Mouse (Mus musculus): ENCODE measurements at regions not wholly inside any gene's neighbourhood (a gene's known extent, or its start where the extent isn't known, plus 50 kb on each side); places are given as distances from the start of the nearest gene placed in this dataset.

DNA sequence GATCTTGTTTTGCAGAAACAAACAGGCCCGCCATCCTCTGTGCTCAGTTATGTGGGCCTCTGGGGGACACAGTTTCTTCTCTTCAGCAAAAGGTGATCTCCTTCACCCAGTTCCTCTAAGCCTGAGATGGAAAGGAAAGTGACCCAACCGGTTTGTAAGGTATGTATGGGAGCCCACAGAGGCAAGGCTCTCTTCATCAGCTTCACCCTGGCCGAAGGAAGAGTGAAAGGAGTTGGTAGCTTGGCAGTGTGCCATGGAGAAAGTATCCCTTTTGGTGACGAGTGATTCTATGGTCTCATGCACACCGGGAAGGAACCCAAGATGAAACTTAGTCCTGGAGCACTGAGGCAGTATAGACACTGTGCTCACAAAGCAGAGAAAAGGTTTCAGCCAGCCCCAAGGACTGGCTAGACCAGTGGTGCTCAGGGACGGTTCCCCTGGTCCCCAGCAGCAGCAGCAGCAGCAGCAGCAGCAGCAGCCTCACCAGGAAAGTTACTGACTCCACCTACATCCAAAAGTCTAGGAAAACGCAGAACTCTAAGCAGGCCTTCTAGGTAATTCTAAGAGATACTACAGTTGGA is 256.1 kb downstream of the Epha4 start:
- H3K27ac ChIP-seq (ENCODE audit: insufficient read depth, low read depth, low read length): no peak overlapping the region
- H3K4me1 ChIP-seq (ENCODE audit: control insufficient read depth, insufficient read depth, low read length): no peaks in the 10 kb centered on the region
- H3K4me3 ChIP-seq (ENCODE audit: insufficient read depth, low read depth, low read length): no peak overlapping the region
- WGBS: 73% methylated on average over 7 of the region's 7 CpGs
- TF ChIP-seq POLR2A (IDR thresholded peaks at IDR 0.05; ENCODE audit: insufficient read depth, low read depth, low read length): no peak
- TF ChIP-seq CTCF (IDR thresholded peaks at IDR 0.05; ENCODE audit: insufficient read depth, low read depth, low read length): no peak

GRCm38 (mm10) chr1:77259789-77260188 is 255.1 kb downstream of the Epha4 start:
- Histone ChIP-seq H3K27ac (ENCODE audit: insufficient read depth, low read depth, low read length) (no peak overlapping the region), H3K4me3 (ENCODE audit: insufficient read depth, low read depth, low read length) (no peak overlapping the region), H3K4me1 (ENCODE audit: control insufficient read depth, insufficient read depth, low read length) (no peaks in the 10 kb centered on the region)
- WGBS: 39% methylated on average over 11 of the region's 11 CpGs
- TF ChIP-seq POLR2A (IDR thresholded peaks at IDR 0.05; ENCODE audit: insufficient read depth, low read depth, low read length) (no peak), CTCF (IDR thresholded peaks at IDR 0.05; ENCODE audit: insufficient read depth, low read depth, low read length) (no peak)

- no peak overlapping the region for H3K4me3 ChIP-seq (ENCODE audit: insufficient read depth, low read depth, low read length)
- no peak overlapping the region for H3K27ac ChIP-seq (ENCODE audit: insufficient read depth, low read depth, low read length)
- no peak for TF ChIP-seq POLR2A (IDR thresholded peaks at IDR 0.05; ENCODE audit: insufficient read depth, low read depth, low read length)
- no peak for TF ChIP-seq CTCF (IDR thresholded peaks at IDR 0.05; ENCODE audit: insufficient read depth, low read depth, low read length)
- 98% methylated on average over 4 of the region's 4 CpGs for WGBS
- H3K4me1 ChIP-seq (ENCODE audit: control insufficient read depth, insufficient read depth, low read length): no peaks in the 10 kb centered on the region
These were observed 253.2 kb downstream of the Epha4 start for GRCm38 (mm10) chr1:77261678-77262077.

DNA sequence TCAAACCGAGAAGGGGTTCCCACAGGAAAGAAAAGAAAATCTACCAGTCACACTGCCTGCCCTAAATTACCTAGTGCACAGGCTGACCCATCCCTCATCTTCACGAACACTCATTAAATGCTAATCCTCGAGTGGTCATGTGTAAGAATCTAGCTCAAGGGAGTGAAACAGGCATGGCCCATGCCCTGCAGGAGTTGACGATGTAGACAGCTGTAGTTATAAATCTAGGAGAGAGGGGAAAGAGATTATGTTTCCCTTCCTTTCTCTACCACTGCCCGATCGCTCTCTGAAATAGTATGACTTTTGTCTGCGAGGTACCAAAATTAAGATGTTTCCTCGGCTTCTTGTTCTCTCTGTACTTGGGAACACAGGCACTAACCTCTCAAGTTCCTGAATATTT is 249.2 kb downstream of the Epha4 start:
- 80% methylated on average over 8 of the region's 8 CpGs for WGBS
- H3K4me1 ChIP-seq (ENCODE audit: control insufficient read depth, insufficient read depth, low read length): no peaks in the 10 kb centered on the region
- no peak overlapping the region for H3K27ac ChIP-seq (ENCODE audit: insufficient read depth, low read depth, low read length)
- H3K4me3 ChIP-seq (ENCODE audit: insufficient read depth, low read depth, low read length): no peak overlapping the region
- TF ChIP-seq CTCF (IDR thresholded peaks at IDR 0.05; ENCODE audit: insufficient read depth, low read depth, low read length): no peak
- TF ChIP-seq POLR2A (IDR thresholded peaks at IDR 0.05; ENCODE audit: insufficient read depth, low read depth, low read length): no peak

DNA sequence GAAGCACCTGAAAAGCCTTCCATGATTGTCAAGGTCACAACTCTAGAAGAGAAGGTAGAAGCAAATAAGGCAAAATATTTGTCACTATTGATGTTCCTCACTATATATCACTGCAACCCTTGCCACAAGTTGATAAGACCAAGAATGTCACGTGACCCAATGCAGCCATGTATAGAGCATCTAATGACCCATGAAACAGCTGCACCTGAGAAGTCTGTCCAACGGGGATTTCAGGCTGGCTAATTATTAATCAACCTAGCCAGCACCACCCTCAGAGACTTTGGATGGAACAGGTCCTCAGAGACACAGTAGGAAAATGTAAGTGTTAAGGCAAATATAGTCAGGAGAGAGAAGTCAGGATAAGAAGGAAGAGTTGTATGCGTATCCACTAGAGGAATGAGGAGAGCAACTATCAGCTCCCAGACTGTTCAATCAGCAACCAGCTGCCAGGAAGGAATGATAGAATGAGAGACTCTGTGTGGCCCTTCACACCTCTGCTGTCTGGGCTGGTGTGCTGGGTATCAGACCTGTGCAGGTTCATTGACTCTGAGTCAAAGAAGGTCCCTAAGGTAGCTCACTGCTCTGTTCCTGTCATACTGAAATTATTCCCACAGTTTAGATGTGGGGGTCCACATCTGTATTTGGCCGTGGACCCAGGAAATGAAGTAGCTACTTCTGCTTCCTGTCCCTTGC is 247.4 kb downstream of the Epha4 start:
- Histone ChIP-seq H3K4me3 (ENCODE audit: insufficient read depth, low read depth, low read length) (no peak overlapping the region), H3K27ac (ENCODE audit: insufficient read depth, low read depth, low read length) (no peak overlapping the region), H3K4me1 (ENCODE audit: control insufficient read depth, insufficient read depth, low read length) (no peaks in the 10 kb centered on the region)
- TF ChIP-seq CTCF (IDR thresholded peaks at IDR 0.05; ENCODE audit: insufficient read depth, low read depth, low read length): no peak
- TF ChIP-seq POLR2A (IDR thresholded peaks at IDR 0.05; ENCODE audit: insufficient read depth, low read depth, low read length): no peak
- 93% methylated on average over 4 of the region's 4 CpGs for WGBS

- H3K4me1 ChIP-seq (ENCODE audit: control insufficient read depth, insufficient read depth, low read length): no peaks in the 10 kb centered on the region
- TF ChIP-seq CTCF (IDR thresholded peaks at IDR 0.05; ENCODE audit: insufficient read depth, low read depth, low read length): no peak
- no peak for TF ChIP-seq POLR2A (IDR thresholded peaks at IDR 0.05; ENCODE audit: insufficient read depth, low read depth, low read length)
- no peak overlapping the region for H3K4me3 ChIP-seq (ENCODE audit: insufficient read depth, low read depth, low read length)
- no peak overlapping the region for H3K27ac ChIP-seq (ENCODE audit: insufficient read depth, low read depth, low read length)
- WGBS: 77% methylated on average over 9 of the region's 9 CpGs
These were observed 239.6 kb downstream of the Epha4 start for GRCm38 (mm10) chr1:77275297-77275696.

DNA sequence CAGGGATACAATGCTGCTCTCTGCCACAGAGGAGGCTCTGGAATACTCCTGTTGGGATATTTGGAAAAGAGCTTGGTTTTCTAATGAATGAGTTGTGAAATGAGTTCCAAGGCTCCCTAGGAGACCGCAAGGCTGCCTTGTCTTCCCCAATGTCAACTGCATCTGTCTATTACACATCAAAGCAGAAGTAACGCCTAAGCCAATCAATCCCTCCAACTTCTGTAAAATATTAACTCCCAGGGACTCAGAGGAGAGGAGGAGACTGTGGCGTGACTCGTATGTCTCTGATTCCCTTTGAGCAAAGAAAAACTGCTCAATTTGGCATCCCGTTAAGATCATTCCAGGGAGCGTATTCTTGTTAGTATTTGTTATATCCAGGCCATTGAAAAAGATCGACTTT is 235.3 kb downstream of the Epha4 start:
- no peaks in the 10 kb centered on the region for H3K4me1 ChIP-seq (ENCODE audit: control insufficient read depth, insufficient read depth, low read length)
- H3K27ac ChIP-seq (ENCODE audit: insufficient read depth, low read depth, low read length): no peak overlapping the region
- TF ChIP-seq POLR2A (IDR thresholded peaks at IDR 0.05; ENCODE audit: insufficient read depth, low read depth, low read length) (no peak), CTCF (IDR thresholded peaks at IDR 0.05; ENCODE audit: insufficient read depth, low read depth, low read length) (no peak)
- WGBS: 66% methylated on average over 7 of the region's 7 CpGs
- H3K4me3 ChIP-seq (ENCODE audit: insufficient read depth, low read depth, low read length): no peak overlapping the region

- Histone ChIP-seq H3K4me3 (ENCODE audit: insufficient read depth, low read depth, low read length) (no peak overlapping the region), H3K4me1 (ENCODE audit: control insufficient read depth, insufficient read depth, low read length) (no peaks in the 10 kb centered on the region), H3K27ac (ENCODE audit: insufficient read depth, low read depth, low read length) (no peak overlapping the region)
- TF ChIP-seq CTCF (IDR thresholded peaks at IDR 0.05; ENCODE audit: insufficient read depth, low read depth, low read length) (no peak), POLR2A (IDR thresholded peaks at IDR 0.05; ENCODE audit: insufficient read depth, low read depth, low read length) (no peak)
- WGBS: 73% methylated on average over 11 of the region's 11 CpGs
These were observed 234.4 kb downstream of the Epha4 start for GRCm38 (mm10) chr1:77280373-77281038.

- Histone ChIP-seq H3K27ac (ENCODE audit: insufficient read depth, low read depth, low read length) (no peak overlapping the region), H3K4me1 (ENCODE audit: control insufficient read depth, insufficient read depth, low read length) (no peaks in the 10 kb centered on the region), H3K4me3 (ENCODE audit: insufficient read depth, low read depth, low read length) (no peak overlapping the region)
- 90% methylated on average over 4 of the region's 4 CpGs for WGBS
- TF ChIP-seq POLR2A (IDR thresholded peaks at IDR 0.05; ENCODE audit: insufficient read depth, low read depth, low read length): no peak
- no peak for TF ChIP-seq CTCF (IDR thresholded peaks at IDR 0.05; ENCODE audit: insufficient read depth, low read depth, low read length)
These were observed 233.1 kb downstream of the Epha4 start for GRCm38 (mm10) chr1:77281741-77282140.

Data from olfactory bulb, adult 2 months (tissue).